7 mouse cellular contexts compared by ENCODE assay signal in genomic region chr1:167928060-167928467, GRCm38 (mm10).
DNase-seq lines count a peak whose midpoint lies in the region; ATAC-seq and TF ChIP-seq lines count a peak whose summit lies in the region.

No protein-coding gene starts in this region.

- no peak for DNase-seq in liver, embryonic 14.5 days (ENCODE audit: low read depth in 3 of 3, low spot score in 3 of 3)
- peak; percentile 36 for DNase-seq in embryo, embryonic 10.5 days (ENCODE audit: low spot score)
- peak; percentile 36 for DNase-seq in hindbrain, embryonic 10.5 days (ENCODE audit: low spot score)
- DNase-seq in midbrain, postnatal 0 days (ENCODE audit: low spot score): peak; percentile 65
- no peak for DNase-seq in heart, postnatal 25 days (ENCODE audit: low spot score)
- DNase-seq in adipocyte (ENCODE audit: low spot score): no peak

- no peaks in the 10 kb centered on the region for H3K4me1 ChIP-seq in liver, embryonic 14.5 days (replicated peaks; ENCODE audit: control insufficient read depth in 2 of 2, insufficient read depth in 2 of 2, low read length in 1 of 2)
- peaks cover 4% of the 10 kb centered on the region for H3K4me1 ChIP-seq in liver, embryonic 12.5 days
- H3K4me1 ChIP-seq in hindbrain, embryonic 10.5 days (replicated peaks): peaks cover 27% of the 10 kb centered on the region
- no peaks in the 10 kb centered on the region for H3K4me1 ChIP-seq in midbrain, postnatal 0 days (ENCODE audit: insufficient read depth, low read length)

- TF ChIP-seq CTCF in liver, embryonic 14.5 days (IDR thresholded peaks at IDR 0.05; ENCODE audit: low read depth): peak; percentile 25; the same call in 1 of the 2 replicates
- peak; percentile 60 for TF ChIP-seq CTCF in midbrain, postnatal 0 days (IDR thresholded peaks at IDR 0.05)

- 18% methylated on average over 4 of the region's 4 CpGs for WGBS in liver, embryonic 14.5 days (ENCODE audit: insufficient replicate concordance)
- WGBS in liver, embryonic 12.5 days (ENCODE audit: insufficient replicate concordance): 23% methylated on average over 4 of the region's 4 CpGs
- 28% methylated on average over 4 of the region's 4 CpGs for WGBS in hindbrain, embryonic 10.5 days
- WGBS in midbrain, postnatal 0 days: 29% methylated on average over 4 of the region's 4 CpGs

- H3K27ac ChIP-seq in liver, embryonic 14.5 days: no peak overlapping the region
- no peak overlapping the region for H3K27ac ChIP-seq in liver, embryonic 12.5 days
- 0 out of 2 replicates have a peak overlapping the region, but pooled peaks have one; percentile 54 for H3K27ac ChIP-seq in hindbrain, embryonic 10.5 days
- H3K27ac ChIP-seq in midbrain, postnatal 0 days (ENCODE audit: low read depth, low read length): no peak overlapping the region

- TF ChIP-seq EP300 in liver, embryonic 14.5 days (IDR thresholded peaks at IDR 0.05; ENCODE audit: low read depth): no peak

- no peak for ATAC-seq in liver, embryonic 14.5 days (ENCODE audit: insufficient read depth)
- no peak for ATAC-seq in liver, embryonic 12.5 days
- 0 out of 2 replicates have a peak, but pooled peaks have one; percentile 33 for ATAC-seq in midbrain, postnatal 0 days (ENCODE audit: low FRiP score)

- no peak overlapping the region for H3K9ac ChIP-seq in liver, embryonic 14.5 days (replicated peaks)
- no peak overlapping the region for H3K9ac ChIP-seq in liver, embryonic 12.5 days
- H3K9ac ChIP-seq in midbrain, postnatal 0 days (replicated peaks; ENCODE audit: low read length, poor library complexity, severe bottlenecking): no peak overlapping the region

- no peaks in the 10 kb centered on the region for H3K9me3 ChIP-seq in liver, embryonic 14.5 days (ENCODE audit: control insufficient read depth, low read length)
- no peaks in the 10 kb centered on the region for H3K9me3 ChIP-seq in liver, embryonic 12.5 days (replicated peaks)
- no peaks in the 10 kb centered on the region for H3K9me3 ChIP-seq in hindbrain, embryonic 10.5 days
- H3K9me3 ChIP-seq in midbrain, postnatal 0 days (ENCODE audit: low read length): no peaks in the 10 kb centered on the region

- H3K27me3 ChIP-seq in liver, embryonic 14.5 days (ENCODE audit: control insufficient read depth, insufficient read depth, low read length): peaks cover 4% of the 10 kb centered on the region; the same call in 1 of the 2 replicates
- peaks cover 32% of the 10 kb centered on the region for H3K27me3 ChIP-seq in liver, embryonic 12.5 days (replicated peaks)
- peaks cover 36% of the 10 kb centered on the region for H3K27me3 ChIP-seq in hindbrain, embryonic 10.5 days (ENCODE audit: insufficient read depth, poor library complexity, severe bottlenecking)
- H3K27me3 ChIP-seq in midbrain, postnatal 0 days (ENCODE audit: insufficient read depth, low read length): no peaks in the 10 kb centered on the region

- intact Hi-C loops in heart, postnatal 25 days (cut with DNase I): no loop called here

- no peaks in the 10 kb centered on the region for H3K36me3 ChIP-seq in liver, embryonic 14.5 days (replicated peaks; ENCODE audit: control insufficient read depth, insufficient read depth, low read depth)
- H3K36me3 ChIP-seq in liver, embryonic 12.5 days: no peaks in the 10 kb centered on the region
- H3K36me3 ChIP-seq in hindbrain, embryonic 10.5 days: no peaks in the 10 kb centered on the region
- H3K36me3 ChIP-seq in midbrain, postnatal 0 days (ENCODE audit: insufficient read depth, low read length): no peaks in the 10 kb centered on the region

- H3K4me3 ChIP-seq in liver, embryonic 14.5 days (ENCODE audit: insufficient read depth in 1 of 2, low read depth in 2 of 2, low read length in 2 of 2): no peak overlapping the region
- H3K4me3 ChIP-seq in liver, embryonic 12.5 days: no peak overlapping the region
- H3K4me3 ChIP-seq in hindbrain, embryonic 10.5 days: no peak overlapping the region
- H3K4me3 ChIP-seq in midbrain, postnatal 0 days (ENCODE audit: low read depth, low read length): no peak overlapping the region

- H3K4me2 ChIP-seq in liver, embryonic 14.5 days (ENCODE audit: low read depth): no peak overlapping the region
- H3K4me2 ChIP-seq in liver, embryonic 12.5 days: no peak overlapping the region
- no peak overlapping the region for H3K4me2 ChIP-seq in midbrain, postnatal 0 days (ENCODE audit: low read depth, low read length, poor library complexity, severe bottlenecking)

Comparison
In these comparisons a context has a peak if more than half of its experiments do, and no peak if none do; other contexts are left out.
1. DNase-seq: peak in embryo, embryonic 10.5 days (single experiment), hindbrain, embryonic 10.5 days (single experiment) and midbrain, postnatal 0 days (single experiment); none in liver, embryonic 14.5 days (0 of 3), heart, postnatal 25 days (single experiment) and adipocyte (single experiment).